Mouse (Mus musculus) T-helper 2 cell (primary cell): ENCODE results near the gene Drp2.

ENCODE experiments used
- in situ Hi-C: fragments of 300-600 bp; cut with MboI, MseI; formaldehyde crosslinking; loops from one replicate; pipeline ENCODE4 v1.15.1; 2025; ENCODE audit warnings: high pct_unique_total_duplicates

Gene Drp2

GRCm38 (mm10) chrX:134403863-134404583 is at the start of gene Drp2:
Gene Drp2 (plus strand): TSS chrX:134404551.
- in situ Hi-C loops = no loop called here

- in situ Hi-C loops = no loop called here
Observed at GRCm38 (mm10) chrX:134359336-134359735, 45.0 kb upstream of the Drp2 start.

GRCm38 (mm10) chrX:134362156-134362555 is 42.2 kb upstream of the Drp2 start:
- in situ Hi-C loops = no loop called here

- in situ Hi-C loops = no loop called here
Observed at GRCm38 (mm10) chrX:134365421-134365820, 38.9 kb upstream of the Drp2 start.

GRCm38 (mm10) chrX:134366547-134366946 is 37.8 kb upstream of the Drp2 start:
- in situ Hi-C loops = no loop called here

GRCm38 (mm10) chrX:134371279-134371678 is 33.1 kb upstream of the Drp2 start:
- in situ Hi-C loops = loop anchor here (10.0 kb wide), 1 partner anchor 1884 kb away; no protein-coding TSS in a partner anchor

GRCm38 (mm10) chrX:134374190-134374589 is 30.2 kb upstream of the Drp2 start:
- in situ Hi-C loops = loop anchor here (10.0 kb wide), 1 partner anchor 1881 kb away; no protein-coding TSS in a partner anchor

GRCm38 (mm10) chrX:134384896-134385295 is 19.5 kb upstream of the Drp2 start:
- in situ Hi-C loops = no loop called here

- in situ Hi-C loops = no loop called here
Observed at GRCm38 (mm10) chrX:134398972-134399371, 5.4 kb upstream of the Drp2 start.

- in situ Hi-C loops = no loop called here
Observed at GRCm38 (mm10) chrX:134404584-134404955, 219 bp downstream of the Drp2 start.

- in situ Hi-C loops = no loop called here
Observed at GRCm38 (mm10) chrX:134409354-134409900, 5.1 kb downstream of the Drp2 start.

GRCm38 (mm10) chrX:134412096-134412495 is 7.7 kb downstream of the Drp2 start:
- in situ Hi-C loops = no loop called here

GRCm38 (mm10) chrX:134420097-134420496 is 15.7 kb downstream of the Drp2 start:
- in situ Hi-C loops = no loop called here

- in situ Hi-C loops = no loop called here
Observed at GRCm38 (mm10) chrX:134424263-134424662, 19.9 kb downstream of the Drp2 start.

- in situ Hi-C loops = no loop called here
Observed at GRCm38 (mm10) chrX:134425798-134426197, 21.4 kb downstream of the Drp2 start.

- in situ Hi-C loops = no loop called here
Observed at GRCm38 (mm10) chrX:134426819-134427218, 22.5 kb downstream of the Drp2 start.

GRCm38 (mm10) chrX:134427307-134427706 is 23.0 kb downstream of the Drp2 start:
- in situ Hi-C loops = no loop called here

- in situ Hi-C loops = no loop called here
Observed at GRCm38 (mm10) chrX:134474988-134475710, 70.8 kb downstream of the Drp2 start.

GRCm38 (mm10) chrX:134476290-134476689 is 71.9 kb downstream of the Drp2 start, which contains the start of gene Taf7l:
Gene Taf7l (minus strand): TSS chrX:134476490.
- in situ Hi-C loops = no loop called here

- in situ Hi-C loops = no loop called here
Observed at GRCm38 (mm10) chrX:134481720-134482119, 77.4 kb downstream of the Drp2 start.

GRCm38 (mm10) chrX:134500651-134501050 is 96.3 kb downstream of the Drp2 start:
- in situ Hi-C loops = no loop called here
